Mouse (Mus musculus) monocyte, adult 2 months (primary cell): ENCODE data around the gene Cabp2.
"Not testable (repeated sequence)": the region's sequence is repeated elsewhere in the genome, so short reads cannot be mapped to it uniquely, and the experiment has no call there.

Source experiments
- DNase-seq, 2 experiments: peaks; one replicate each; pipeline ENCODE4 v3.0.0; 2022; ENCODE audit warnings: low spot score in 2 of 2, low read depth in 1 of 2

Gene Cabp2

DNA sequence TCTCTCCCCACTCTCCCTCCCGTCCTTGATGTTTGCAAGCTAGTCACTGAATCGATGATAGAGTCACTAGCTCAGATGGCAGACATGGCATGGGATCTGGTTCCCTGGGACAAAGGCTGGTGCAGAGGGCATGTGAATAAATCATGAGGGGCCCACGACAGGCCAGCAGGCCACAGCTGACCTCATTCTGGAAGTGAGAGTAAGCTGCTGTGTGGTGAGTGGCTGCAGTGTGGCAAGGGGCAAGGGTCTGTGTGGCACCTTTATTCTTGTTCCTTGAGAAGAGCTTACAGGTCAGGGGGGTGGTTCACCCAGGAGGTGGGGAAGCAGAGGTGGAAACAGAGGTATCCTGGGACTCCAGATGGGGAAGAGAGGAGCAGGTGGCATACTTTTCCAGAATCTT is at the start of gene Cabp2:
Cabp2 (plus strand) TSS at position 185 of the 400 bp plus-strand sequence.
- DNase-seq = no peak

DNA sequence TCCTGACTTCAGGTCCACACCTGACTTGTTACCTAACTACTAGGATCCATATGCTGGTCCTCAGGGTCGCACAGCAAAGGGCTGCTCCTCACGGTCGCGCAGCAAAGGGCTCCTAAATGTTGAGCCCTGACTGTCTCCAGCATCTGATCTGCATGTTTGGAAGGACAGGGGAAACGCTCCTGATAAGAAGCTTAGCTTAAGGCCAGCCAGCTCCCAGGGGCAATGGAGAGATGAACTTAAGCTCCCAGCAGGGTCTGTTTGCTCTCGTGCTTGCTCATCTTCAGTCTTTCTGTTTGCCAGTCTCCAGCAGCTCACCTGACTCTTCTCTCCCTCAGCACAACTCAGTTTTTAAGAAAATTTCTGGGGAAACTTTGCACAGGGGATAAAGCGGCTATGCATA is 48.7 kb upstream of the Cabp2 start:
- DNase-seq = no peak

DNA sequence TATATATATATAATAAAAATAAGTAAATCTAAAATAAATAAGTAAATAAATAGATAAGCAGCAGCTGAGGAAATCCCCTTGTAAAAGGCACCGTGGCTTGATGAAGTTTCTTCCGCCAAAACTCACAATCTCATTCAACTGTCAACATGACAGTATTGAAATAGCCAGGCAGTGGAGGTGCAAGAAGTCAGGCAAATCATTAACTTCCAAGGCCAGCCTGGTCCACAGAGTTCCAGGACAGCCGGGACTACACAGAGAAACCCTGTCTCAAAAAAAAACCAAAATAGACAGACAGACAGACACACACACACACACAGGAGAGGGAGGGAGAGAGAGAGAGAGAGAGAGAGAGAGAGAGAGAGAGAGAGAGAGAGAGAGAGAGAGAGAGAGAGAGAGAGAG is 48.1 kb upstream of the Cabp2 start:
- DNase-seq = no peak

DNA sequence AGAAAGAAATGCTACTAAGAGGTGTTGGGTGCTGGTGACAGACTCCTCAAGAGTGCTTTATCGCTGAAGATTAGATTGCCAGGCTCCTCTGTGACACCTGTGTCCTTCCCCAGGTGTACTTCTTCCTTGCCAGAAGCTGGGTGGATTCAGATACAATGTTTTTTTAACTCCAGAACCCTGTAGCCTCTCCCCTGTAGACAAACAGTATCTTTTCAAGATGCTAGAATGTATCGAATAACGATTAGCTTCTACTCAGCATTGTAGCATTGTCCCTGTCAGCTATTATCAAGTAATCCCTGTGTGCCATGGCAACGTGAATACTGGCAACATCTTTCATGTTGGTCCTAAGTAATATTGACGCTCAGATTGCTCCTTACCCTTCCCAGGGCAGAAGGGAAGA is 47.6 kb upstream of the Cabp2 start:
- DNase-seq = no peak

DNA sequence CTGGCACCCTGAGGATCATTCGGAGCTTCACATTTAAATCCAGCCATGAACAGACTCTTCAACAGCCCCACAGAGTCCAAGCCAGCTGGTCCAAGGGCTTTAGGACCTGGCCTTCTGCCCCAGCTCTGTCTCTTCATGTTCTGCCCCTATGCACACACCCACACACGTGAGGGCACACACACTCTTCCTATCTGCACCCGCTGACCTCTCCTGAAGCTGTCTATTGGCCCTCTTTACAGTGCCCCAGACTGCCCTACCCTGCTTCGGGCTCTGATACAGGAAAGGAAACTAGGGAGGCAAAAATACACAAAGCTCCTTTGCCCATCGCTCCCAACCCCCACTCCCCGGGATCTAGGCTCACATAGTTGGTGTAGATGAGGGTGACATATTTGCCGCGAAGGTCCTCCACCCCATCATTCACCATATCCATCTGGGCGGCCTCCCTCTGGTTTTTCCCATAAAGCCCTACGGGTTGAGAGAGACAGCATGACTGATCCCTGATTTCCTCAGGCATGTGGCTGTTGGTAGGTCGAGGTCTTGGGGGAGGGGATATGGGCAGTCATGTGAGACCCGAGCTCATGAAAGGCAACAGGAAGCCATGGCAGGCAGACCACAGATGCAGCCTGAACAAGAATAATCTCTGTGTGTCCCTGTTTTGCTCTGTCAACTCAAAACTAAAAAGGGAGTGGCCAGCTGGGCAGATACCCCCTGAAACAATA is 44.9 kb upstream of the Cabp2 start:
- no peak for DNase-seq

DNA sequence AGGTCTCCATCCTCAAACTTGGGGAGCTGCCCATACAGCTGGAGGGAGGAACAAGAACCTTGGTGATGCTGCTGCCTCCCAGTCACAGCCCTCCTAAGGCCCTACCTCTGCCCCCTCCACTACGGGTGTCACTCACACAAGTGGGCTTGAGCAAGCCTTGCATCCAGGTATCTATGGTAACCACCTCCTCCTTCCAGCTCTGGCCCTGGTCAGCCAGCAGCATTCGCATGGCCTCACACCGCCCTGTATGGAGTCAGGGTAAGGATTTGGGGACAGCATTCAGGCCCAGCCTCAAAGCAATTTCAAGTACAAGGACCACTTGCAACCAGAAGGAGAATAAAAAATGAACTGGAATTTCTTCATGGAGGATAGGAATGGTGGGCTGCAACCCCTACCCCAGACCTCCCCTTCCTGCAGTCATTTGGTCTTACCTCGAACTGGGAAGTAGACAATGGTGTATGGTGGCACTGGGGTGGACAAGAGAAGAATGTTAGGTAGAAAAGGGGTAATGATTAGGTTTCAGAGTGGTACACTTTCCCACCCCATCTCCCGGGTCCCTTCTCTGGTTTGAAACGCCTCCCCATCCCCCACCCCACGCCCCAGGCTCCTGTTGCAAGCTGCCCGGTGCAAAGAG is 44.1 kb upstream of the Cabp2 start:
- not testable (repeated sequence) for DNase-seq

DNA sequence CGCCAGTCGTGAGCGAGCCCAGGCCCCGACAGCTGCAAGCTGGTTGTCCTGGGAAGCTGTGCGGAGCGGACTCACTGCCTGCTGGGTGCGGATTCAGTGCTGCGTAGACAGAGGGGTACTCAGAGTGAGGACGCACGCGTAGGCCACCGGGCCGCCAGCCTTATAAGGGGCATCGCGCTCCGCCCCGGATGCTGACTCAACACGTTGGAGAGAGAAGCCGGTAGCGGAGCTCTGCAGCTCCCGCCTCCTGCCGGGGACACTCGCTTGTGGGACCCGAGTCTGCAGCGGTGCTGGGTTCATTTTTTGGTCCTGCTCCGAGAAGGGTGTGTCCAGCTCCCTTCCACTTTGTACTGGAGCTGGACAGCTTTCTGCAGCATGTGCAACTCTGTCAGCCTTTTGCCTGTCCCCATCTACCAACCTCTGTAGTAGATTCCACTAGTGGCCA is 43.6 kb upstream of the Cabp2 start, which contains the start of gene Gstp1:
Gstp1 (minus strand) TSS at position 198 of the 445 bp plus-strand sequence.
- peak in 1 of 2 experiments; percentile 52 for DNase-seq

DNA sequence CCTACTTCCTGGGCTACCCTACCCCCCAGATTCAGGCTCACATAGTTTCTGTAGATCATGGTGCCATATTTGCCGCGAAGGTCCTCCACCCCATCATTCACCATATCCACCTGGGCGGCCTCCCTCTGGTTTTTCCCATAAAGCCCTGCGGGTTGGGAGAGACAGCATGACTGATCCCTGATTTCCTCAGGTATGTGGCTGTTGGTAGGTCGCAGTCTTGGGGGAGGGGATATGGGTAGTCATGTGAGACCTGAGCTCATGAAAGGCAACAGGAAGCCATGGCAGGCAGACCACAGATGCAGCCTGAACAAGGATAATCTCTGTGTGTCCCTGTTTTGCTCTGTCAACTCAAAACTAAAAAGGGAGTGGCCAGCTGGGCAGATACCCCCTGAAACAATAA is 40.4 kb upstream of the Cabp2 start:
- DNase-seq = not testable (repeated sequence)

DNA sequence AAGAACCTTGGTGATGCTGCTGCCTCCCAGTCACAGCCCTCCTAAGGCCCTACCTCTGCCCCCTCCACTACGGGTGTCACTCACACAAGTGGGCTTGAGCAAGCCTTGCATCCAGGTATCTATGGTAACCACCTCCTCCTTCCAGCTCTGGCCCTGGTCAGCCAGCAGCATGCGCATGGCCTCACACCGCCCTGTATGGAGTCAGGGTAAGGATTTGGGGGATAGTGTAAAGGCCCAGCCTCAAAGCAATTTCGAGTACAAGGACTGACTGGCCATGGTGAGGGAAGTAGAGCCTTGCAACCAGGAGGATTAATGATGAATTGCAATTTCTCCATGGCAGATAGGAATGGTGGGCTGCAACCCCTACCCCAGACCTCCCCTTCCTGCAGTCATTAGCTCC is 39.9 kb upstream of the Cabp2 start:
- not testable (repeated sequence) for DNase-seq

DNA sequence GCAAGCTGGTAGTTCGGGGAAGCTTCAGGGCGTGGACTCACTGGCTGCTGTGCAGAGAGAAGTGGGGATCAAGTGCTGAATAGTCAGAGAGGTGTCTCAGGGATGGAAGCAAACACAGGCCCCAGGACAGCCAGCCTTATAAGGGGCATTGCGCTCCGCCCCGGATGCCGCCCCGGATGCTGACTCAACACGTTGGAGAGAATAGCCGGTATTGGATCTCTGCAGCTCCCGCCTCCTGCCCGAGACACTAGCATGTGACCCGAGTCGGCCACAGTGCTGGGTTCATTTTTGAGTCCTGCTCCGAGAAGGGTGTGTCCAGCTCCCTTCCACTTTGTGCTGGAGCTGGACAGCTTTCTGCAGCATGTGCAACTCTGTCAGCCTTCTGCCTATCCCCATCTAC is 39.3 kb upstream of the Cabp2 start:
- DNase-seq = no peak

DNA sequence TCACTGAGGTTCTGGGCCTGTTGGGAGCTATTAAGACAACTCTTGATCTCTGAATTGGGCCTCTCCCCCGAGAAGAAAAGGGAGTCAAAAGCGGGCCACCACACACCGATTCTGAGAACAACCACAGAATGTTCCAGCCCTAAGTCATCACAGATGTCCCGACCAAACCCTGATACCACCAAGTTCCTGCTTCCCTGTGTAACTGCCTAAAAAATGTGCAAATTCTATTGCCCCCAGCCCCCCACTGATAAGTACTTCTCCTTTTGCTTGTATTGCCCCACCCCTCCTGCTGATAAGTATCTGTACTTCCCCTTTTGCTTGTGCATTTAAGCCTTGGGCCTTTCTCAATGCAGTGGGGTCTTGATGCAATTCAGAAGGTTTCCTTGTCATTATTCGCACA is 37.3 kb upstream of the Cabp2 start:
- DNase-seq = not testable (repeated sequence)

DNA sequence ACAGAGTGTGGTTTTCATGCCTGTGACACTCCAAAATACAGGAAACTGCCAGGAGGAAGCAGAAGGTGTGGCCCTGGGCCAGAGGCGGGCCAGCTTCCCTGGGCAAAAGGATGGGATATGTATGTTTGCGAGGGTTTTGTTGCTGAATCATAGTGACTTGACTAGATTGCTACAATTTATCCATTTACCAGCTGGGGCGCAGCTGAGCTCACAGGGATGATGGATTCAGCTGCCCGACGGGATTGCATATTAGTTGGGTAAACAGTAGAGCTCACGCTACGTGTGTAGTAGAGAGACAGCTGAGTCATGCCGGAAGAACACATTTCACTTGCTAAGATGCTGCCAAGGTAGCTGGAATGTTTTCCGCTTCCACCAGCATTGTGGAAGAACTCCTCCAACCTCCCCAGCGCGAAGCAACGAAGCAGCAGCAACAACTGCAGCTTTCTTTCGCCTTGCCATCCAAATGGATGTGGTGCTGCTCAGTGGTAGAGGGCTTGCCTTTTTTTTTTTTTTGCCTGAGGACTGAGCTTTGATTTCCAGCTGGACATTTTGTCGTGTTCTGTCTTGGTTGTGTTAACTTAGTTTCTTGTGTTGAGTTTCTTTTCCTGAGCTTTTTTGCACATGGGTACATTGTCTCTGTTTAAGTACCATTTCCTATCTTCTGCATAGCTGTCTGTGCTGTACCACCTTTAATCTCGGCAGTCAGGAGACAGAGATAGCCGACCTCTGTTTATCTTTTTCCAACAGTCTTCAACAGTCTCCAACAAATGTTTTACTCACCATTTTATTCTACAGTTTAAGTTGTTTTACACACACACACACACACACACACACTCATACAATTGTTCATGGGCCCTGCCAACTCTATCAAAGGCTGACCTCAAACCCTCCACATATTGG is 35.2 kb upstream of the Cabp2 start, which contains the start of gene Gstp2:
Gstp2 (minus strand) TSS at position 58 of the 900 bp plus-strand sequence.
- DNase-seq = no peak

DNA sequence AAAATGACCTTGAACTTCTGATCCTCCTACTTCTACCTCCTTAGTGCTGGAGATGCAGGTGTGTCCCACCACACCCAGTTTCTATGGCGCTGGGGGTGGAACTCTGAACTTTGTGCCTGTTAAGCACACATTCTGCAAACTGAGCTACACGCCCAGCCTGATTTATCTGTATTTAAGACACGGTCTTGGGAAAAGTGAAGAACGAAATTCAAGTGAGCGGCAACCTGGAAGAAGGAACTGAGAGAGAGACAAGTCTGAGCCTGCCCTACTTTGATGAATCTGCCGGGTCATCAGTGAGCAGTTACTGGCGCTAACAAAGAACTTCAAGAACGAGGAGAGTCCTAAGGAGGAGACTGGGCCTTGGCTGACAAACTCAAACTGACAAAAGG is 34.5 kb upstream of the Cabp2 start:
- DNase-seq = no peak

DNA sequence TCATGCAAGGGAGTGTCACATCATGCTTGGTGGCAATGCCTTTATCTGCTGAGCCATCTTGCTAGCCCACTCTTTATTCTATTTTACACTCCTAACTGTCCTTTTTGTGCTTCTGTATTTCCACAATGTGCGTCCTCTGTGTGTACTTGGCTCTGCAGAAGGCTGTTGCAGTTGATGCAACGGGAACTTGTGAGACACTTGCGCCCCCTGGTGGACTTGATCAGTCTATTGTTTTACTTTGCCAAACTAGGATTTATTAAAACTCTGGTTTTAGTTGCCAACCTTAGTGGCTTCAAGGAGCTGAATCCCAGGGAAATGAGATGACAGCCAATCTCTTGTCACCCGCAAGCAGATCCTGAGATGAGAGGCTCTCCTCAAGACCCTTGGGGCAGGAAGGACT is 33.5 kb upstream of the Cabp2 start:
- DNase-seq = peak in 1 of 2 experiments; percentile 70

DNA sequence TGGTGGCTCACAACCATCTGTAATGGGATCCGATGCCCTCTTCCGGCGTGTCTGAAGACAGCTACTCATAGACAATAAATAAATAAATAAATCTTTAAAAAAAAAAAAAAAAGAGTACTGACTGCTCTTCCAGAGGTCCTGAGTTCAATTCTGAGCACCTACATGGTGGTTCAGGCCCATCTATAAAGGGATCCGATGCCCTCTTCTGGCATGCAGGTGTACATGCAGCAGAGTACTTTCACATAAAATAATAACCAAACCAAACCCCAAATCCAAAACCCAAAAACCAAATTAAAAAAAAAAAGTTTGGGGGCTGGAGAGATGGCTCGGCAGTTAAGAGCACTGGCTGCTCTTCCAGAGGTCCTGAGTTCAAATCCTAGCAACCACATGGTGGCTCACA is 32.3 kb upstream of the Cabp2 start:
- not testable (repeated sequence) for DNase-seq

DNA sequence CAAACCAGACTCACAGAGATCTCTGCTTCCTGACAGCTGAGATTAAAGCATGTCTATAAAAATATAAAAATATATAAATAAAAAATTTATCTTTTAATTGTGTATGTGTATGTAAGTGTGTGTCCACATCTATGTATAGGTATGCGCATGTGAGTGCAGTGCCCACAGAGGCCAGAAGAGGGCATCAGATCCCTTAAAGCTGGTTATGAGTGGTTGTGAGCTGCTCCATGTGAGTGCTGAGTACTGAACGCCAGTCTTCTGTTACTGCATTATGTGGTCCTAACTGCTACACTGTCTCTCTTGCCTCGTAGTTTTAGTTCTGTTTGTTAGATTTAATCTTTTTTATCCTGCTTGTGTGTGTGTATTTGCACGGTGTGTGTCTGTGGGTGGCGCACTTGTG is 30.4 kb upstream of the Cabp2 start:
- no peak for DNase-seq

DNA sequence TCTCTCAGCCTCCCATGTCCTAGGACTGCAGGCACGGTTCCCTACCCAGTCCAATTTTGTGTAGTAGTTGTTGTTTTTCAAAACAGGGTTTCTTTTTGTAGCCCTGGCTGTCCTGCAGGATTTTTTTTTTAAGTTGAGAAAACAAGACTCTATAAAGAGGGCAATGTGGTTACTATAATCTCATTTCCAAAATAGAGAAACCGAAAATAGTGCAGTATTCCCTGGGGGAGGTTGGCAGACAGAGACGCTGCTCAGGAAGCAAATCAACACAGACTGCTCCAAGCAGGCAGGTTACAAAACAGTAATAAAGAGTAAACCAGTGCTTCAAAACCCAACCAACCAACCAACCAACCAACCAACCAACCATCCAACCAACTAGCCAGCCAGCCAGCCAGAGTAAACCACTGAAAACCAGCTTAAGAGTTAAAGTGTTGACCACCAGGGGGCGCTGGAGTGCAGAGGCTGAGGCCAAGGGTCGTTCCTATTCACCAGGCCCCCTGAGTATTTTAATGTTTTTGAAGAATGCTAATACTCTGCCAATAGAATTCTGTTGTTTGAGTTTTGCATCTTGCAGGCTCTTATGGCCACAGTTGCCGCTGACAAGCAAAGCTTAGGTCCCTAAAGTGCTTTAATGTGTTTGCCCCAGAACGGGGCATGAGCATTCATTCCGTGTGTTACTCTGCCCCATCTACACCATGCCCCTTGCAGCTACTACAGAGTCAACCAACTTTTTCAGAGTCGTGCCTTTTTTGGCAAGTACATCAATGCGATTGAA is 29.4 kb upstream of the Cabp2 start:
- DNase-seq = no peak

DNA sequence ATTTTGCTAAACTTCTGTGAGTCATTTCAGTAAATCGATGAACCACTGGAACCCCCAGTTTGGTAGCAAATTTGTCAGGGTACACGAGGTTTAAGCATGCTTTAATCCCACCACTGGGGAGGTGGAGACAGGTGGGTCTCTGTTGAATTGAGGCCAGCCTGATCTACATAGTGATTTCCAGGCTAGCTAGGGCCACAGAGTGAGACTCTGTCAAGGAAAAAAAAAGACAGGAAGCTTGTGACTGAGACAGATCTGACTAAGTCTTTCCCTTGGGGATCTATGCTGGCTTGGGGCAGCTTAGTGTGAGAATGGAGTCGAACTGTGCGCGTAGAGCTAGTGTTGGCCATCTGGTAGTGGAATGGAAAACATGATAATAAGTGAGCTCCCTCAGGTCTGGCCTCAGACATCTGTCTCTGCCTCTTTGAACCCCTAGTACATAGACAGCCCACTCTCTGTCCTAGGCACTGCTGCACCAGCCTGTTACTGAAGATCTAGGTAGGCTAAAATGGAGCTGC is 28.8 kb upstream of the Cabp2 start:
- DNase-seq = no peak

DNA sequence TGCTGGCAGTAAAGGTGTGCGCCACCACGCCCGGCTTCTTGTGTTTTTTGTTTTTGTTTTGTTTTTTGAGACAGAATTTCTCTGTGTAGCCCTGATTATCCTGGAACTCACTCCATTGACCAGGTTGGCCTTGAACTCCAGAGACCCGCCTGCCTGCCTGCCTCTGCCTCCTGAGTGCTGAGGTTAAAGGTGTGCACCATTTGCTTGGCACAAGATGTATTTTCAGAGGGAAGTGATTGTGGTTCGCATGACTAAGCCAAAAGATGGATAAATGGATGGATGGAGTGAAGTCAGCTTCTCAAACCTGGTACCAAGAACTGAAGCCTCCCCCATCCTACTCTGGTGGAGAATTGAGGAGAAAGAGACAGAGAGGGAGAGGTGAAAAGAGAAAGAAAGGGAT is 26.8 kb upstream of the Cabp2 start:
- no peak for DNase-seq

DNA sequence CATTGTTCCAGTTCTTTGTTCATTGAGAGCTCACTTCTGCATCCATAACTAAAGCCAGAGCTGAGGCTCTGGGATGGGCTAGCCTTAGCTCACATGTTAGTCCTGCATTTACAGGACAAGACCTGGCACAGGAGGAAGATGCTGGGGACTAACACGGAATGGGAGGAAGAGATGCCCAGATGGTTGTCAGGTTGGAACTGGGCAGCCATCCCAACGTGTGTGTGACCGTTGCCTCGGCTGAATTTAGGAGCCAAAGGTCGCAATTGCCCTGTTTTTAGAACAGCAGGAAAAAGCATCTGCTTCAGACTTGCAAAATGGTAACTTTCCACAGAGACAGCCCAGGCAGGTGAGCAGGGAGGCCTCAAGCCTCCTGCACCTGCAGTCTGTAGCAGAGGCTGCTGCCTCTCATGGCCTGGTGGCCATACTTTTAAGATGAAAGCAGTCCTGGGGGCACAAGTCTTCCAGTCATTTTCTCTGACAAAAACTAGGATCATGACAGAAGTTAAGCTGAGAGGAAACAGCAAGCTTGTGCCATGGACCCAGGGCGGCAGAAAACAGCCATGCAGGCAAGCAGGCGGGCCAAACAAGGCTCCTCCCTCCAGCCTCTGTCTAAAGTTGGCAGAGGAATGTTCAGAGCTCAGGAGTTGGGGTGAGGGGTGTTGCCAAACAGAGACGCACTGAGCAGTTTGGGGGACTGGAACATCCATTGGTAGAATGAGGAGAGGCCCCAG is 26.0 kb upstream of the Cabp2 start:
- no peak for DNase-seq
